Mouse (Mus musculus) lung, postnatal 10 days (tissue): Measurements from ENCODE around the gene Aig1.

Experiments
- DNase-seq: peaks from one replicate; pipeline ENCODE4 v3.0.0; 2021

Aig1 gene

GRCm38 (mm10) chr10:13775411-13775810 is 93.4 kb downstream of the Aig1 start:
- DNase-seq = no peak

- DNase-seq = no peak
Observed at GRCm38 (mm10) chr10:13774910-13775309, 93.9 kb downstream of the Aig1 start.

GRCm38 (mm10) chr10:13770720-13771119 is 98.1 kb downstream of the Aig1 start:
- no peak for DNase-seq

GRCm38 (mm10) chr10:13769789-13770188 is 99.0 kb downstream of the Aig1 start:
- no peak for DNase-seq

- DNase-seq = no peak
Observed at GRCm38 (mm10) chr10:13768866-13769265, 99.9 kb downstream of the Aig1 start.

GRCm38 (mm10) chr10:13767076-13767475 is 101.7 kb downstream of the Aig1 start:
- DNase-seq = no peak

GRCm38 (mm10) chr10:13763151-13763550 is 105.6 kb downstream of the Aig1 start:
- no peak for DNase-seq

GRCm38 (mm10) chr10:13754712-13755111 is 114.1 kb downstream of the Aig1 start:
- DNase-seq = no peak

- no peak for DNase-seq
Observed at GRCm38 (mm10) chr10:13753777-13754176, 115.0 kb downstream of the Aig1 start.

GRCm38 (mm10) chr10:13739494-13740140 is 129.2 kb downstream of the Aig1 start:
- peak; percentile 8 for DNase-seq

GRCm38 (mm10) chr10:13730039-13730748 is 138.6 kb downstream of the Aig1 start:
- DNase-seq = no peak

- DNase-seq = no peak
Observed at GRCm38 (mm10) chr10:13727676-13728075, 141.1 kb downstream of the Aig1 start.

- no peak for DNase-seq
Observed at GRCm38 (mm10) chr10:13726206-13726605, 142.6 kb downstream of the Aig1 start.

- no peak for DNase-seq
Observed at GRCm38 (mm10) chr10:13725276-13725675, 143.5 kb downstream of the Aig1 start.

GRCm38 (mm10) chr10:13716132-13716531 is 152.6 kb downstream of the Aig1 start:
- DNase-seq = no peak

- DNase-seq = no peak
Observed at GRCm38 (mm10) chr10:13715584-13715983, 153.2 kb downstream of the Aig1 start.

- no peak for DNase-seq
Observed at GRCm38 (mm10) chr10:13714920-13715293, 153.9 kb downstream of the Aig1 start.

GRCm38 (mm10) chr10:13714199-13714919 is 154.4 kb downstream of the Aig1 start:
- no peak for DNase-seq

- no peak for DNase-seq
Observed at GRCm38 (mm10) chr10:13713711-13714110, 155.1 kb downstream of the Aig1 start.

- DNase-seq = no peak
Observed at GRCm38 (mm10) chr10:13713116-13713515, 155.7 kb downstream of the Aig1 start.

- peak; percentile 4 for DNase-seq
Observed at GRCm38 (mm10) chr10:13711281-13711829, 157.4 kb downstream of the Aig1 start.

GRCm38 (mm10) chr10:13705771-13706170 is 163.0 kb downstream of the Aig1 start:
- peak; percentile 65 for DNase-seq

GRCm38 (mm10) chr10:13702688-13703087 is 166.1 kb downstream of the Aig1 start:
- no peak for DNase-seq

GRCm38 (mm10) chr10:13702043-13702442 is 166.7 kb downstream of the Aig1 start:
- no peak for DNase-seq
